Mouse (Mus musculus): ENCODE data around the gene Zfp729b. TPM values are rescaled to one million over a fixed set of nuclear protein-coding genes. Genes with fewer than 3 reads are reported as not detected.
A peak's percentile ranks its signal among the peaks of the same experiment; 100 is the strongest.

The Zfp729b gene
- 7.1 and 7.3 TPM in 2 replicates for polyA plus RNA-seq (2014; fragmentation: Nextera tagmentation; extraction: Ambion mirVana)

GRCm38 (mm10) chr13:67609066-67609876, at the start of gene Zfp729b:
TSS of gene Zfp729b (minus strand) at chr13:67609707.
- Histone ChIP-seq H3K4me1 (ENCODE audit: control insufficient read depth, insufficient read depth, low read length) (no peaks in the 10 kb centered on the region), H3K4me3 (ENCODE audit: low read depth, low read length) (peak within 1 kb of the TSS; percentile 64), H3K4me2 (ENCODE audit: low read length) (peak within 1 kb of the TSS; percentile 58), H3K27me3 (replicated peaks; ENCODE audit: control insufficient read depth, insufficient read depth, low read length) (no peaks in the 10 kb centered on the region), H3K9me3 (replicated peaks; ENCODE audit: control insufficient read depth, low read length) (no peaks in the 10 kb centered on the region), H3K9ac (ENCODE audit: low read length) (peak within 1 kb of the TSS; percentile 72), H3K36me3 (ENCODE audit: control insufficient read depth, insufficient read depth, low read length) (no peaks in the 10 kb centered on the region), H3K27ac (ENCODE audit: low read depth, low read length) (no peak within 1 kb of the TSS)
- DNase-seq (ENCODE audit: low spot score) (peak; percentile 95), ATAC-seq (peak; percentile 97)
- 5% methylated on average over 20 of the region's 20 CpGs for WGBS

- H3K27ac ChIP-seq (ENCODE audit: low read depth, low read length): no peak overlapping the region
- H3K9me3 ChIP-seq (replicated peaks; ENCODE audit: control insufficient read depth, low read length): no peaks in the 10 kb centered on the region
- no peak overlapping the region for H3K4me3 ChIP-seq (ENCODE audit: low read depth, low read length)
- H3K4me1 ChIP-seq (ENCODE audit: control insufficient read depth, insufficient read depth, low read length): no peaks in the 10 kb centered on the region
- H3K36me3 ChIP-seq (ENCODE audit: control insufficient read depth, insufficient read depth, low read length): no peaks in the 10 kb centered on the region
- ATAC-seq (no peak), DNase-seq (ENCODE audit: low spot score) (no peak)
- H3K9ac ChIP-seq (ENCODE audit: low read length): no peak overlapping the region
- no peaks in the 10 kb centered on the region for H3K27me3 ChIP-seq (replicated peaks; ENCODE audit: control insufficient read depth, insufficient read depth, low read length)
- 25% methylated on average over 3 of the region's 3 CpGs for WGBS
- no peak overlapping the region for H3K4me2 ChIP-seq (ENCODE audit: low read length)
These were observed 43.0 kb upstream of the Zfp729b start for GRCm38 (mm10) chr13:67652496-67652895.

- under 1% methylated on average over 19 of the region's 19 CpGs for WGBS
- H3K4me2 ChIP-seq (ENCODE audit: low read length): peak within 1 kb of the TSS; percentile 57
- peak within 1 kb of the TSS; percentile 72 for H3K4me3 ChIP-seq (ENCODE audit: low read depth, low read length)
- no peaks in the 10 kb centered on the region for H3K4me1 ChIP-seq (ENCODE audit: control insufficient read depth, insufficient read depth, low read length)
- H3K9ac ChIP-seq (ENCODE audit: low read length): peak within 1 kb of the TSS; percentile 68
- DNase-seq (ENCODE audit: low spot score) (peak; percentile 97), ATAC-seq (peak; percentile 99)
- no peaks in the 10 kb centered on the region for H3K9me3 ChIP-seq (replicated peaks; ENCODE audit: control insufficient read depth, low read length)
- no peaks in the 10 kb centered on the region for H3K36me3 ChIP-seq (ENCODE audit: control insufficient read depth, insufficient read depth, low read length)
- H3K27me3 ChIP-seq (replicated peaks; ENCODE audit: control insufficient read depth, insufficient read depth, low read length): no peaks in the 10 kb centered on the region
- H3K27ac ChIP-seq (ENCODE audit: low read depth, low read length): no peak within 1 kb of the TSS
These were observed 27.9 kb upstream of the Zfp729b start, which contains the start of the genes Gm49345 and Zfp729a for GRCm38 (mm10) chr13:67637294-67638007. TSS of gene Gm49345 (minus strand) at chr13:67637769. TSS of gene Zfp729a (minus strand) at chr13:67637791.

- H3K4me2 ChIP-seq (ENCODE audit: low read length): no peak overlapping the region
- no peaks in the 10 kb centered on the region for H3K9me3 ChIP-seq (replicated peaks; ENCODE audit: control insufficient read depth, low read length)
- H3K4me3 ChIP-seq (ENCODE audit: low read depth, low read length): no peak overlapping the region
- no peak overlapping the region for H3K27ac ChIP-seq (ENCODE audit: low read depth, low read length)
- H3K36me3 ChIP-seq (ENCODE audit: control insufficient read depth, insufficient read depth, low read length): no peaks in the 10 kb centered on the region
- H3K9ac ChIP-seq (ENCODE audit: low read length): no peak overlapping the region
- peak; percentile 0 for DNase-seq (ENCODE audit: low spot score)
- no peak for ATAC-seq
- no peaks in the 10 kb centered on the region for H3K4me1 ChIP-seq (ENCODE audit: control insufficient read depth, insufficient read depth, low read length)
- no peaks in the 10 kb centered on the region for H3K27me3 ChIP-seq (replicated peaks; ENCODE audit: control insufficient read depth, insufficient read depth, low read length)
- 95% methylated on average over 4 of the region's 4 CpGs for WGBS
These were observed 601 bp upstream of the Zfp729b start for GRCm38 (mm10) chr13:67610108-67610507.

- DNase-seq (ENCODE audit: low spot score) (no peak), ATAC-seq (no peak)
- Histone ChIP-seq H3K9me3 (replicated peaks; ENCODE audit: control insufficient read depth, low read length) (no peaks in the 10 kb centered on the region), H3K27ac (ENCODE audit: low read depth, low read length) (no peak overlapping the region), H3K36me3 (ENCODE audit: control insufficient read depth, insufficient read depth, low read length) (no peaks in the 10 kb centered on the region), H3K4me2 (ENCODE audit: low read length) (no peak overlapping the region), H3K4me3 (ENCODE audit: low read depth, low read length) (no peak overlapping the region), H3K4me1 (ENCODE audit: control insufficient read depth, insufficient read depth, low read length) (no peaks in the 10 kb centered on the region), H3K9ac (ENCODE audit: low read length) (no peak overlapping the region), H3K27me3 (replicated peaks; ENCODE audit: control insufficient read depth, insufficient read depth, low read length) (no peaks in the 10 kb centered on the region)
- WGBS: 74% methylated on average over 5 of the region's 5 CpGs
These were observed 36.8 kb downstream of the Zfp729b start for GRCm38 (mm10) chr13:67572591-67573189.

GRCm38 (mm10) chr13:67553730-67554129, 55.8 kb downstream of the Zfp729b start, which contains the start of gene Zfp748:
TSS of gene Zfp748 (minus strand) at chr13:67553830.
- Histone ChIP-seq H3K36me3 (ENCODE audit: control insufficient read depth, insufficient read depth, low read length) (no peaks in the 10 kb centered on the region), H3K4me3 (ENCODE audit: low read depth, low read length) (peak within 1 kb of the TSS; percentile 82)
- WGBS: 81% methylated on average over 4 of the region's 4 CpGs

GRCm38 (mm10) chr13:67552505-67553346, 56.8 kb downstream of the Zfp729b start:
- peak; percentile 97 for DNase-seq (ENCODE audit: low spot score)

More at GRCm38 (mm10) chr13:67553730-67554129, 55.8 kb downstream of the Zfp729b start, which contains the start of gene Zfp748:
- peak within 1 kb of the TSS; percentile 92 for H3K9ac ChIP-seq (ENCODE audit: low read length)
- H3K27ac ChIP-seq (ENCODE audit: low read depth, low read length): peak within 1 kb of the TSS; percentile 75; the same call in 1 of the 2 replicates
- ATAC-seq (no peak), DNase-seq (ENCODE audit: low spot score) (no peak)
- H3K4me2 ChIP-seq (ENCODE audit: low read length): peak within 1 kb of the TSS; percentile 61
- H3K27me3 ChIP-seq (replicated peaks; ENCODE audit: control insufficient read depth, insufficient read depth, low read length): no peaks in the 10 kb centered on the region
- peaks cover 8% of the 10 kb centered on the region for H3K4me1 ChIP-seq (ENCODE audit: control insufficient read depth, insufficient read depth, low read length)
- H3K9me3 ChIP-seq (replicated peaks; ENCODE audit: control insufficient read depth, low read length): no peaks in the 10 kb centered on the region

GRCm38 (mm10) chr13:67545941-67546340, 63.6 kb downstream of the Zfp729b start:
- no peak overlapping the region for H3K4me2 ChIP-seq (ENCODE audit: low read length)
- no peak overlapping the region for H3K27ac ChIP-seq (ENCODE audit: low read depth, low read length)
- ATAC-seq (no peak), DNase-seq (ENCODE audit: low spot score) (no peak)
- H3K36me3 ChIP-seq (ENCODE audit: control insufficient read depth, insufficient read depth, low read length): peaks cover 42% of the 10 kb centered on the region
- H3K9me3 ChIP-seq (replicated peaks; ENCODE audit: control insufficient read depth, low read length): no peaks in the 10 kb centered on the region
- H3K27me3 ChIP-seq (replicated peaks; ENCODE audit: control insufficient read depth, insufficient read depth, low read length): no peaks in the 10 kb centered on the region
- WGBS: 83% methylated on average over 1 of the region's 1 CpGs
- H3K9ac ChIP-seq (ENCODE audit: low read length): no peak overlapping the region
- no peak overlapping the region for H3K4me3 ChIP-seq (ENCODE audit: low read depth, low read length)
- no peaks in the 10 kb centered on the region for H3K4me1 ChIP-seq (ENCODE audit: control insufficient read depth, insufficient read depth, low read length)

More at GRCm38 (mm10) chr13:67552505-67553346, 56.8 kb downstream of the Zfp729b start:
- Histone ChIP-seq H3K4me2 (ENCODE audit: low read length) (peak overlapping the region; percentile 61), H3K27ac (ENCODE audit: low read depth, low read length) (peak overlapping the region; percentile 75; the same call in 1 of the 2 replicates), H3K27me3 (replicated peaks; ENCODE audit: control insufficient read depth, insufficient read depth, low read length) (no peaks in the 10 kb centered on the region), H3K9me3 (replicated peaks; ENCODE audit: control insufficient read depth, low read length) (no peaks in the 10 kb centered on the region), H3K4me3 (ENCODE audit: low read depth, low read length) (peak overlapping the region; percentile 82), H3K9ac (ENCODE audit: low read length) (peak overlapping the region; percentile 92), H3K4me1 (ENCODE audit: control insufficient read depth, insufficient read depth, low read length) (peaks cover 8% of the 10 kb centered on the region), H3K36me3 (ENCODE audit: control insufficient read depth, insufficient read depth, low read length) (no peaks in the 10 kb centered on the region)
- WGBS: under 1% methylated on average over 44 of the region's 44 CpGs
- peak; percentile 99 for ATAC-seq

Measured in forebrain, embryonic 14.5 days (tissue).